Mouse (Mus musculus): Measurements from ENCODE around the gene Cort. TPM values are rescaled to one million over a fixed set of nuclear protein-coding genes. Genes with fewer than 3 reads are reported as not detected.
A peak's percentile ranks its signal among the peaks of the same experiment; 100 is the strongest.
"Not testable (repeated sequence)": the region's sequence is repeated elsewhere in the genome, so short reads cannot be mapped to it uniquely, and the experiment has no call there.

Cort gene
- polyA plus RNA-seq, 1 experiment from 2014 or later = 0.19 TPM

DNA sequence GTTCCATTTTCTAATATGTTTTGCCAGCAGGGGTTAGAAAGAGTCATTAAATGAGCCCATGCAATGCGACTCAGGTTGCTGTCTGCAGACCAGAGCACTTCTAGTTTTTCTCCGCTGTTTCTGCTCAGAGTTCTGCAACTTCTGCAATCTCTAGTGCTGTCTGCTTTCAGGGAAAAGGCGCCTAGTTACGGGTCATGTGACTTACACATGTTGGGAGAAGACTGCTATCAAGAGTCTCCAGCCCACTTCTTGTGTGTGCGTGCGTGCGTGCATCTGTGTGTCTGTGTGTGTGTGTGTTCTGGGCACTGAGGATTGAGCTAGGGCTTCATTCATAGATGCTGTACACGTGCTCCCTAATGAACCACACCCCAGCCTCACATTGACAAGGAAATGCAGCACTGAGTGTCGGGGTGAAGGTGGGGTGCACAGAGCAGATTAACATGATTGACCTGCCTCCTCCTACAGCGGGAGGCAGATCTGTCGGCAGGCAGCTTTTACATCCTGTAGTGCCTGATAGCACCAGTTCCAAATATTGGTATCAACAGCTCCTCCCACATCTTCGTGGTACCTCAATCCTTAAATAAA lies 6.5 kb downstream of the Cort start:
- peaks cover 12% of the 10 kb centered on the region for H3K36me3 ChIP-seq
- not testable (repeated sequence) for H3K9me3 ChIP-seq (replicated peaks); DNase-seq (ENCODE audit: low spot score); H3K27ac ChIP-seq (replicated peaks); H3K27me3 ChIP-seq (ENCODE audit: low read depth, poor library complexity, severe bottlenecking); H3K4me1 ChIP-seq; H3K4me3 ChIP-seq
- 88% methylated on average over 12 of the region's 12 CpGs for WGBS

DNA sequence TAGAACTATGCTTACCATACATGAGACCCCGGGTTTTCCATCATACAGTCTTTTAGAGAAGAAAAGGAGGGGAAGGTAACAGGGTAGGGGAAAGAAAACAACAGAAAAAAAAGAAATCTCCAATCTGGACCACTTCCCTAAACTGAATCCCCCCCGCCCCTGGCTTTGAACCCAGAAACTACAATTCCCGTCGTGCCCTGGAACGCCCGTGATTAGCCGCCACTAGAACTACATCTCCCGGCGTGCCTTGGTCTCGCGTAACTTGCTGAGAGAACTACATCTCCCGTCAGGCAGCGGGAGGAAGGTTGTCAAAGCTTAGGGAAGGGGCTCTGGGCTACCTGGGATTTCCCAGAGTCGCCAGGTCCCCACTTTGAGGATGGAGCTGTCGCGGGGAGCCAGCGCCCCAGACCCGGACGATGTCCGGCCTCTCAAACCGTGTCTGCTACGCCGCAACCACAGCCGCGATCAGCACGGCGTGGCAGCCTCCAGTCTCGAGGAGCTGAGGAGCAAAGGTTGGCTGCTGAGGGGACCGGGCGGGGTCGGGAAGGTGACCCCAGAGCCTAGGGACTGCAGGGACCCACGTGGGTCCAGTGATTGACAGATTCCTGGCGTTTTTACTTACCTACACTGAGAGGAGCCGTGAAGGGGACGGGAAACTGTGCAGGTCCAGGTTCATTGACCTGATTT lies 22.5 kb downstream of the Cort start, which contains the start of gene Dffa:
Dffa (plus strand) TSS at position 272 of the 687 bp plus-strand sequence.
- Histone ChIP-seq H3K36me3 (peaks cover 18% of the 10 kb centered on the region), H3K27me3 (ENCODE audit: low read depth, poor library complexity, severe bottlenecking) (no peaks in the 10 kb centered on the region), H3K4me3 (peak within 1 kb of the TSS; percentile 78), H3K4me1 (peaks cover 20% of the 10 kb centered on the region), H3K9me3 (replicated peaks) (no peaks in the 10 kb centered on the region), H3K27ac (replicated peaks) (peak within 1 kb of the TSS; percentile 75)
- peak; percentile 88 for DNase-seq (ENCODE audit: low spot score)
- under 1% methylated on average over 35 of the region's 35 CpGs for WGBS

DNA sequence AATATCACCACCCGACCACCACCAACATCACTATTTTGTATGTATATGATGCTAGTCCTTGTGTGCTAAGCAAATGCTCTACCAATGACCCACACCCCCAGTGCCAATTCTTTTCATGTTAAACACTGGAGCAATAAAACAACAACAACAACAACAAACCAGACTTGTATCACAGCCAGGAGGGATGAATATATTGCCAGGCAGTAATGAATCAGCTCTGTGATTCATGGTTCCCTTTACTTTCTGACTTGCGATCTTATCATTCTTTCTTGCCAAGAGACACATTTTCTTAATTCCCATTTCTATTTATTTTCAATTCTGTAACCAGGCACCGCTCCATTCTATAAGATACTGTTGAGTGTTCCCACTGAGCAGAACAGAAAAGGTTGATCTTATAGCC lies 25.1 kb downstream of the Cort start:
- Histone ChIP-seq H3K27ac (replicated peaks) (no peak overlapping the region), H3K4me1 (peaks cover 33% of the 10 kb centered on the region), H3K36me3 (peaks cover 5% of the 10 kb centered on the region), H3K27me3 (ENCODE audit: low read depth, poor library complexity, severe bottlenecking) (no peaks in the 10 kb centered on the region), H3K4me3 (no peak overlapping the region), H3K9me3 (replicated peaks) (no peaks in the 10 kb centered on the region)
- DNase-seq (ENCODE audit: low spot score) = no peak
- WGBS = 89% methylated on average over 3 of the region's 3 CpGs

DNA sequence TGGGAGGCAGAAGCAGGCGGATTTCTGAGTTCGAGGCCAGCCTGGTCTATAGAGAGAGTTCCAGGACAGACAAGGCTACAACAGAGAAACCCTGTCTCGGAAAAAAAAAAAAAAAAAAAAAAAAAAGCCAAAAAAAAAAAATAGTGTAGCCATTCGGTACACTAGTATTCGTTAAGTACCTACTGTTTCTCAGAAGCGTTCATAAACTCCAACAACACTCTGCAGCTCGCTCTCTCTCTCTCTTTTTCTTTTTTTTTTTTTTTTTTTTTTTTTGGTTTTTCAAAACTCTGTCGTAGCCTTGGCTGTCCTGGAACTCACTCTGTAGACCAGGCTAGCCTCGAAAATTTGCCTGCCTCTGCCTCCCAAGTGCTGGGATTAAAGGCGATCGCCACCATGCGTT lies 26.1 kb downstream of the Cort start:
- not testable (repeated sequence) for H3K9me3 ChIP-seq (replicated peaks); H3K27ac ChIP-seq (replicated peaks); DNase-seq (ENCODE audit: low spot score); H3K36me3 ChIP-seq; H3K4me3 ChIP-seq; H3K27me3 ChIP-seq (ENCODE audit: low read depth, poor library complexity, severe bottlenecking)
- WGBS = 88% methylated on average over 12 of the region's 12 CpGs
- H3K4me1 ChIP-seq = peaks cover 33% of the 10 kb centered on the region

DNA sequence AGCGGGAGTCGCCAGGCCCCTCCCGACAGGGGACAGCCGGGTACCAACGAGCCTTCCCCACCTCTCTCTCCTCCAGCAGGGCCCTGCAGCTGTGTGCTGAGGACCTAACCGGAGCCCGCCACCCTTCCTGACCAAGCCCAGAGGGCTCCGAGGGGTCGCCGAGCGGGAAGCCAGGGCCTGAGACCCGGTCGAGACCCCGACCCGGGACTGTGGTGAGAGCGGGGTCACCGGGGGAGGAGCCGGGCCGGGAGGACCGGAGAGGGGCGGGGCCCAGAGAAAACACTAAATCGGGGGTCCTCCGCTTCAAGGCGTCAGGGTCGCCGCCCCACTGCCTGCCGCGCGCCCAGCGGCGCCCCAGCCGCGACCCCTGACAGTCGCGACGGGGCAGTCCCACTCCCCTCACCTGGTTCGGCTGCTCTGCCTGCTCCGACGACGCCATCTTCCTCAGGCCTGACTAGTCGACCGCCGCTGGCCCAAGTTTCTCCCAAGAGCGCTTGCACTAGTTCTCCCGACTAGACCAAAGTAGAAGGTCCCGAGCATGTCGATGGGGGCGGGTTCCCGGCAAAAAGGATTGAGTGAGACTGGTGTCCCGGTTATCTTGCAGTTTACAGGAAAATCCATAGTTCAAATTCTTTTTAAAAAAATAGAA lies 27.1 kb downstream of the Cort start, which contains the start of gene Pex14:
Pex14 (minus strand) TSS at position 508 of the 649 bp plus-strand sequence.
- no peaks in the 10 kb centered on the region for H3K9me3 ChIP-seq (replicated peaks)
- WGBS = under 1% methylated on average over 50 of the region's 50 CpGs
- H3K27ac ChIP-seq (replicated peaks) = peak within 1 kb of the TSS; percentile 93
- peak; percentile 93 for DNase-seq (ENCODE audit: low spot score)
- no peaks in the 10 kb centered on the region for H3K27me3 ChIP-seq (ENCODE audit: low read depth, poor library complexity, severe bottlenecking)
- H3K4me1 ChIP-seq = peaks cover 24% of the 10 kb centered on the region
- H3K4me3 ChIP-seq = peak within 1 kb of the TSS; percentile 100
- 0 out of 2 replicates have a peak, but pooled peaks cover 6% of the 10 kb centered on the region for H3K36me3 ChIP-seq

DNA sequence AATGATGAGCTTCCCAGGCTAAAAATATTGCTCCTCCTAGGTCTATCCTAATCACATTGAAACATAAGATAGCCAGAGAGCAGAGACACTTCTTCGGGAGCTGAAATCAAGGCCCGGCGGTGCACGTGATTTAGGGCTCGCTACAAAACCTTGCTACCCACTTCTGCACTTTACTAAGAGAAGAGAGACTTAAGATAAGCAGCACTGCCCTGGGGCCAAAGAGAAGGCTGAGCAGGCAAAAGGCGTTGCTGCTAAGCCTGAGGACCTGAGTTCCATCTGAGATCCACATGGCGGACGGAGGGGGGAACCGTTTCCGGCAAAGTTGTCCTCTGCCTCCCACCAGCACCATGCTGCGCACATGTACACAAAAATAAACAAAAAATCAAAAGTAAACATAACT lies 28.0 kb downstream of the Cort start:
- peaks cover 15% of the 10 kb centered on the region for H3K36me3 ChIP-seq
- no peak for DNase-seq (ENCODE audit: low spot score)
- peaks cover 19% of the 10 kb centered on the region for H3K4me1 ChIP-seq
- 22% methylated on average over 11 of the region's 11 CpGs for WGBS
- no peaks in the 10 kb centered on the region for H3K27me3 ChIP-seq (ENCODE audit: low read depth, poor library complexity, severe bottlenecking)
- peak overlapping the region; percentile 93 for H3K27ac ChIP-seq (replicated peaks)
- no peaks in the 10 kb centered on the region for H3K9me3 ChIP-seq (replicated peaks)
- H3K4me3 ChIP-seq = peak overlapping the region; percentile 100

DNA sequence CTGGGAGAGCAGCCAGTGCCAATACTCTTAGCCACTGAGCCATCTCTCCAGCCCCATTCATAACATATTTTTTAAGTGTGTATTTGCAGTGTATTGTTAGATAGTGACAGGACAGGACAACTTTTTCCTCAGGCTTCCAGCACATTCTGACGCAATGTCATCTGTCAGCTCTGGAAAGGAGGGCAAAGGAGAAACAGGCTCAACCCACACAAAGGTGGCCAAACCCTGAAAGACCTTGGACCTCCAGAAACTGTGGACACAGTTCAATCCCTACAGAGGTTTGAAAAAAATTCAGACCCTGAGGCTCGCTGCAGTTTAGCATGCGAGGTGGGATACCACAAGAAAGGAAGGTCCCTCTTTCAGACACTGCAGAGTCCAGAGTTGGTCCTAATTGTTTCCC lies 28.6 kb downstream of the Cort start:
- Histone ChIP-seq H3K9me3 (replicated peaks) (no peaks in the 10 kb centered on the region), H3K27ac (replicated peaks) (no peak overlapping the region), H3K4me1 (peaks cover 19% of the 10 kb centered on the region), H3K36me3 (peaks cover 20% of the 10 kb centered on the region), H3K4me3 (peak overlapping the region; percentile 100), H3K27me3 (ENCODE audit: low read depth, poor library complexity, severe bottlenecking) (no peaks in the 10 kb centered on the region)
- WGBS = 82% methylated on average over 3 of the region's 3 CpGs
- DNase-seq (ENCODE audit: low spot score) = no peak

DNA sequence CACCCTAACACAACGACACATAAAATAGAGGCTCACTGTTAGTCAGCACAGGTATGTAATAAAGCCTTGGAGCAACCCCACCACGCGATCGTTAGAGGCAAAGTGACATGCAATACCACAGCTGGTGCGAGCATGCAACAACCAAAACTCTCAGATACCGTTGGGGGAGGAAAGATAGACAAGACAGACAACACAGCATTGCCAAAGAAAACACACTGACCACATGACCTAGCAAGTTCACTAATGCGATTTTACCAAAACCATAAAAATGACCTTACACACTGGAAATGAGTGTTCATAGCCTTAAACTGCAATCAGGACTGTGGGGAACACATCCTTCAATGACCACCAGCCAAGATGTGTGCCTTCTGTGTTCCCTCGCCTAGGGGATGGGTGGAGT lies 35.2 kb downstream of the Cort start:
- no peak overlapping the region for H3K27ac ChIP-seq (replicated peaks)
- no peak for DNase-seq (ENCODE audit: low spot score)
- no peaks in the 10 kb centered on the region for H3K27me3 ChIP-seq (ENCODE audit: low read depth, poor library complexity, severe bottlenecking)
- H3K36me3 ChIP-seq = peaks cover 38% of the 10 kb centered on the region
- no peak overlapping the region for H3K4me3 ChIP-seq
- H3K4me1 ChIP-seq = peaks cover 3% of the 10 kb centered on the region; the same call in 1 of the 2 replicates
- 88% methylated on average over 8 of the region's 8 CpGs for WGBS
- H3K9me3 ChIP-seq (replicated peaks) = no peaks in the 10 kb centered on the region

DNA sequence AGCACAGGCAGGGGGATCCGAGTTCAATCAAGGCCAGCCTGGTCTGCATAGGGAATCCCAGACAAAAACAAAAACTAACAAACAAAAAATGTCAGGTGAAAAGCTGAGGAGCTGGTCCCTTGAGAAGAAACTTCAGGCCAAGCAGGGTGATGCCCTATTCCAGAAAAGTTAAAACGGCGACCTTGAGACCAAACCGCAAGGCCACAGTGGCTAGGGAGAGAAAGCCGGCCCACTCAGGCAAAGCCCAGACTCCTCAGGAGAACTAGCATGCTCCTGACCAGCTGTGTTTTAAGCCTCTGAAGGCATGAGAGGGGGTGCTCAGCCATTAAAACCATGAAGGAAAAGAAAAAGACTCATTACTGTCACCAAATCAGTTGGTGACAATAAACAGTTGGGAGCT lies 41.2 kb downstream of the Cort start:
- no peak overlapping the region for H3K4me3 ChIP-seq
- DNase-seq (ENCODE audit: low spot score) = no peak
- no peaks in the 10 kb centered on the region for H3K36me3 ChIP-seq
- no peaks in the 10 kb centered on the region for H3K27me3 ChIP-seq (ENCODE audit: low read depth, poor library complexity, severe bottlenecking)
- 80% methylated on average over 5 of the region's 5 CpGs for WGBS
- no peak overlapping the region for H3K27ac ChIP-seq (replicated peaks)
- H3K4me1 ChIP-seq = peaks cover 9% of the 10 kb centered on the region; the same call in 1 of the 2 replicates
- no peaks in the 10 kb centered on the region for H3K9me3 ChIP-seq (replicated peaks)

DNA sequence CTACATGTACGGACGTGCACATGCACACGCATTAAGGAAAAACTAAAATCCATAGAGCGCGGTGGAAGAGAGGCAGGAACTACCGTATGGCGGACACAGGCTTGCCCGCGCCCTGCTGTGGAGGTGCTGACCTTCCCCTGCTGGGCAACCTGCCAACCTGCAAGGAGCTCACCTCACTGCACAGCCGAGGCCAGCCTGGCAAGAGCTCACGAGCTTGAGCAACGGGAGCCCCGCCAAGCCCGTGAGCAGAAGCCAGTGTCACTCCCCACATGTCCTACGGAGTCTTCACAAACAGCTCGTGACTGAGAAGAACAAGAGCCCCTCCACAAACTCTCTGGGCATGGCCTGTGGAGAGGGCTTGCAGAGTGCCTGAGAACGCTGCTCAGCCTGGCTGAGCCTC lies 45.0 kb downstream of the Cort start:
- H3K27ac ChIP-seq (replicated peaks) = no peak overlapping the region
- WGBS = 88% methylated on average over 17 of the region's 17 CpGs
- H3K4me1 ChIP-seq = peaks cover 23% of the 10 kb centered on the region
- no peaks in the 10 kb centered on the region for H3K27me3 ChIP-seq (ENCODE audit: low read depth, poor library complexity, severe bottlenecking)
- H3K36me3 ChIP-seq = no peaks in the 10 kb centered on the region
- DNase-seq (ENCODE audit: low spot score) = no peak
- no peak overlapping the region for H3K4me3 ChIP-seq
- no peaks in the 10 kb centered on the region for H3K9me3 ChIP-seq (replicated peaks)

DNA sequence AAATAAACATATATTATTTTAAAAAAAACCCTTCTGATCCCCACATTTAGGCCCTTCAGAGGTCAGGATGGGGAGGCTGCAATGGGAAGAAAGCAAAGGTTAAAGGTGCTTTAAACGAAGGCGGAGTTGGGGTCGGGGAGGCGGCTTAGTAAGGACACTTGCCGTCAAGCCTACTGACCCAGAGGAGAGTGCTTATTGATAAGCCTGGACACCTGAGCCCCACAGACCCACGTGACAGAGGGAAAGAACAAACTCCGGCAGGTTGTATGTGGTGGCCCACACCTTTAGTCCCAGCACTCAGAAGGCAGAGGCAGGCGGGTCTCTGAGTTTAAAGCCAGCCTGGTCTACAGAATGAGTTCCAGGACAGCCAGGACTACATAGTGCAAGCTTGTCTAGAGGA lies 46.5 kb downstream of the Cort start:
- Histone ChIP-seq H3K4me1 (peaks cover 34% of the 10 kb centered on the region), H3K27me3 (ENCODE audit: low read depth, poor library complexity, severe bottlenecking) (no peaks in the 10 kb centered on the region), H3K9me3 (replicated peaks) (no peaks in the 10 kb centered on the region), H3K27ac (replicated peaks) (no peak overlapping the region), H3K4me3 (no peak overlapping the region), H3K36me3 (peaks cover 8% of the 10 kb centered on the region)
- 92% methylated on average over 8 of the region's 8 CpGs for WGBS
- DNase-seq (ENCODE audit: low spot score) = no peak

DNA sequence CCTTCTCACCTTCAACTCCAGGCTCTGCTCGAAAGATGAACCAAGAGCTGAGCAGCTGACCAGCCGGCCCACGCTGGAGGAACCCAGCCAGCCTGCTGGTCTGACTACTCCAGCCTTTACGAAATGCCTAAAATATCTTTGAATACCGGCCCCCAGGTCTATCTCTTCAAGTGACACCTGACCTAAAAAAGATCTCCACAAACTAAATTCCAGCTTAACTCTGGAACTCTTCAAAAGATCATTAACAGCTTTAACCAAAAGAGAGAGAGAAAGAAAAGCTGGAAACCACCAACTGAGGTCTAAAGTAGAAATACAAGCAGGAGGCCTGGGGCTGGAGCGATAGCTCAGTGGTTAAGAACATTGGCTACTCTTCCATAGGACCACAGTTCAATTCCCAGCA lies 46.9 kb downstream of the Cort start:
- Histone ChIP-seq H3K27me3 (ENCODE audit: low read depth, poor library complexity, severe bottlenecking) (no peaks in the 10 kb centered on the region), H3K27ac (replicated peaks) (no peak overlapping the region), H3K4me3 (no peak overlapping the region), H3K9me3 (replicated peaks) (no peaks in the 10 kb centered on the region), H3K4me1 (peaks cover 34% of the 10 kb centered on the region), H3K36me3 (peaks cover 13% of the 10 kb centered on the region)
- 89% methylated on average over 6 of the region's 6 CpGs for WGBS
- no peak for DNase-seq (ENCODE audit: low spot score)

DNA sequence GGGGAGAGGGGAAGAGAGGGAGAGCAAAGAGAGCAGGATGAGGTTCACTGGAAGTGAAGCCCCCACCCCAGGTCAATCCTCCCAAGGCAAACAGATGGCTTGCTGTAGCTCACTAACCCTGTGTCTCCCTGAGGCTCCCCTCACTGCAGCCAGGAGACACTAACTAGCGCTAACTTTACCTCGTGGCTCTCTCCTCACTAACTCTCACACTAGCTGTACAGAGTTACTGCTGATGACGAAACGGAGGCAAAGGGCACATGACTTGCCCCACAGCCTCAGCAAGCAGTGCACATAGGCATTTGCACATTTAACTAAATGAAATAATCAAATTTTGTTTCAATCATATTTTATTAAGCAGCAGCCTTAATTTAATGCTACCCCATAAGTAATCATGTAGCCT lies 48.3 kb downstream of the Cort start:
- WGBS = 77% methylated on average over 4 of the region's 4 CpGs
- peaks cover 34% of the 10 kb centered on the region for H3K4me1 ChIP-seq

More for the DNA sequence above, 48.3 kb downstream of the Cort start:
- H3K4me3 ChIP-seq = no peak overlapping the region
- peaks cover 22% of the 10 kb centered on the region for H3K36me3 ChIP-seq
- H3K27ac ChIP-seq (replicated peaks) = no peak overlapping the region
- DNase-seq (ENCODE audit: low spot score) = no peak
- H3K9me3 ChIP-seq (replicated peaks) = no peaks in the 10 kb centered on the region
- no peaks in the 10 kb centered on the region for H3K27me3 ChIP-seq (ENCODE audit: low read depth, poor library complexity, severe bottlenecking)

Measured in midbrain, embryonic 10.5 days (tissue).